Mouse (Mus musculus) hindlimb bud, embryonic 11.5 days (tissue): ENCODE data around the gene Prkca.

Experiments
- DNase-seq: peaks from one replicate; pipeline ENCODE4 v3.0.0-alpha.2; 2012; ENCODE audit warnings: low read depth, low spot score; ENCODE audit errors: extremely low spot score

Prkca gene

DNA sequence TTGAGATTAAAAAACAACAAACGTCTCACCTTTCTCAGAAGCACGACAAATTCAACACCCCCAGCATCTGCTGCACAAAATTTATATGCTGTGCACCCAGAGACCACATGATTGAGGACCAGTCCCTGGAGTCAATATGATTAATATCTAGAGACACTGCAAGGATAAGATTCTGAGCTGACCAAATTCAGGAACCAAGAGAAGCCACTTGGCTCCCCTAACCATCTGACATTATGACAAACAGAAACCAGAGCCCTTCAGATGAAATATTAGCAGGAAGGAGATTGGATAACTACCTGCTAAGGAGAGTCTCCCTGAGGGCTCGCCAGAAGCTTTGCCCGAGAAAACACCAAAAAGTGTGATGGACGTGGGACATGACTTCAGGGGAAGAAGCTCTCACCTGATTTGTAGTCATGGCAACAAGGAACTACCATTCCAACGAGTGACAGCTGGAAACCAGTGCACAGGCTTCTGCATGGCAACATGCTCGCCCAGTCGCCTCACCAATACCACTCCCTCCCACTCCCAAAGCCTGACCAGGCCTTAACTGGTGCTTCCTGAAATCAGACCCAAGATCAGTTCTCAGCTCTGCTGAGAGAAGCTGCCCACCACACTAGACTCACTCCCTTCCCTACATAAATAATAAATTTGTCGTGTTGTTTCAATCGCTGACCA is 106.8 kb downstream of the Prkca start:
- no peak for DNase-seq

DNA sequence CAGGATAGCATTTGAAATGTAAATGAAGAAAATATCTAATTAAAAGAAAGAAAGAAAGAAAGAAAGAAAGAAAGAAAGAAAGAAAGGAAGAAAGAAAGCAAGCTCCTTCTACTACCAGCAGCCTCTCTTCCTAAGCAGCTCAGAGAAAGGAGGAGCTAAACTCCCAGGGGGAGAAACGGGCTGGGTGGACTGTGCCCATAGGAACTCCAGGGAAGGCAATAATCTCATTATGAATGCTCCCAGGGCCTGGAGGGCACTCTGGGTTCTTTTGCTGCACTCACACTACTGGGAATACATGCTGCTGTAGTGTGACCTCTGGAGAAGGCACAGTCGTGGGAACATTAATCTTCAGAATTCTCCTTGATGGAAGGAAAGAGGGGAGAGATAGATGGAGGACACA is 107.5 kb downstream of the Prkca start:
- no peak for DNase-seq

DNA sequence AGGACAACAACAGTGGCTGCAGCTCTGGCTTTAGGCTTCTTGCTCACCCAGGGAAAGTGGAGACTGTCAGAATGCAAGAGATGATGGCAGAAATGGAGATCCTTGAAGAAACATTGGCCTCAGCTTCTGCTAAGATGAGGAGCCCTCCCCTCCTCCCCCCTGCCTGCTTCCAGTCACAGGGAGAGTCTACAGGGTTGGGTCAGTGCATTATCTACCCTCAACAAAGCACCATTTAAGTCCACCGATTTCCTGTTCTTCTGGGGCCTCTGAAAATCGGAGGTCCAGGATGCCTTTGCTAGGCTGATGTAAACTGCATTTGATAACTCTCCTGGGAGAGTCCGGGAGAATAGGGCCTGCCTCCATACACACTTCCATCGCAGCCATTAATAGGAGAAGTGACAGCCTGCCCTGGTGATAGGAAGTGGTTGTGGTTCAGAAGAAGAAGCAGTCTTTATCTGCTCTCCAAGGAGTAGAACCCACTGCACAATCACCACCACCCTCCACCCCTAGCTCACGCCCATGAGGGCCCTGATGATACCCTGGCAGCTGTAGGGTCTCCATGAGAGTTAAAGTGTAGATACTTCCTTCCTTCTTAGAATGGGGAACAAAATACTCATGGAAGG is 108.5 kb downstream of the Prkca start:
- no peak for DNase-seq

DNA sequence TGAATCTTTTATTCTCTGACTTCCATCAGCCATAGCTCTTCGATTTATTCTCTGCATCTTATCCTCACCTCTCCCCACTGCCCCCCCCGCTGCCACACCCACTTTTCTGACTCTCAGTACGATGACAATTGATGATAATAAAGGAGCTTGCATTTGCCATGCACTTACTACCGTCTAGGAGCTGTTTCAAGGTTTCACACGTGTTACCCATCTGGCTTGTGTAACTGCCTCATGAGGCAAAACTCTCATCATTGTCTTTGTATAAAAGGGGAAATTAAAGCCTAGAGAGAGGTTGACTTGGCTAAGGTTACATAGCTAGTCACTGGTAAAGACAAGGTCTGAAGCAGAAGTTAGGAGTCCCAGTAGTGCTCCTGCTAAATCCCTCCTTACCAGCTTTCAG is 110.7 kb downstream of the Prkca start:
- DNase-seq, result no peak

DNA sequence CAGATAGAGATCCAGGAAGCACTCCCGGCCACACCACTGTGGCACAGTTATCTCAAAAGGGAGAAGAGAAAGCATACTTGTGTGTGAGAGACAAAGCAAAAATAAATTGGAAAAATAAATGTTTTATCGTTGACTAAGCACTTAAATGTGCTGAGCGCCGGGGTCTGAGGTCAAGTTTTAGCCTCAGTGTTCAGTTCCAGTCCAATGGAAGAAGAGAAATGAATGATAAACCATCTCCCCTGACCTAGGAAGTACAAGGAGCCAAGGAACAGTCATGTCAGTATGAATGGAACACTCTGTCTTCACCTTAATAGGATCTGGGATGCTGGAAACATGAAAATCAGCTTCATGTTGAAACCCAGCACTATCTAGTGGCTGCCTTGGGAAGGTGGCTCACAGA is 113.6 kb downstream of the Prkca start:
- no peak for DNase-seq

DNA sequence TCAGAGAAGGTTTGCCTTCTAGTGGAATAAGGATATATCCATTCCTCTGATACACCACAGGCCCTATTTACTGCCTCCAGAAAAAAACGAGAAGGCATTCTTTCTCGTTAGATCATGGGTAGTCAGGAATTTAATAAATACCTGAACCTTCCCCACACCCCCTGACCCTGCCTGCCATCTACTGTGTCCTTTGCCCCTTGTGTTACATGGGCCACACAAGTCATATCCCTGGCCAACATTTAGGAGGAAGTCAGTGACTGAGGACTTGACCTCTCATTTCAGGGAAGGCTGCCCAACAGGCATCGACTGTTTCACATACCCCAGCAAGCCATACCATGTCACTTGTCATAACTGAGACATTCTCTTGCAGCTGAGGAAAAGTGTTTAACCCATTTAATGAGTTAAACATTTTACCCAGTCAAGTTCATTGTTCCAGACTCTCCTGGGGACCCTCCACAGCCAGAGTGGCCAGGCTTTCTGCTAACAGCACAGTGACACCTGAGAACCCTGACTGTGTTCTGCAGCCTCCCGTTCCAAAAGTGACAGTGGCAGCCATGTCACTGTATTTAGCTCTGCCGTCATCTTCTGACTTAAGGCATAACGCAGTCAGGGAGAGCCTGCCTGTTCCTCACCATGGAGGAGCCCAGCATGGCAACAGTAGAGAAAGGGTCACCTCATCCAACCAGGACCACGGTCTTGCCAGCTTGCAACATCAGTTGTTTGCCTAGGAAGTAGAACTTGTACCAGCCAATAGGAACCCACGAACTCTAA is 114.4 kb downstream of the Prkca start:
- no peak for DNase-seq

DNA sequence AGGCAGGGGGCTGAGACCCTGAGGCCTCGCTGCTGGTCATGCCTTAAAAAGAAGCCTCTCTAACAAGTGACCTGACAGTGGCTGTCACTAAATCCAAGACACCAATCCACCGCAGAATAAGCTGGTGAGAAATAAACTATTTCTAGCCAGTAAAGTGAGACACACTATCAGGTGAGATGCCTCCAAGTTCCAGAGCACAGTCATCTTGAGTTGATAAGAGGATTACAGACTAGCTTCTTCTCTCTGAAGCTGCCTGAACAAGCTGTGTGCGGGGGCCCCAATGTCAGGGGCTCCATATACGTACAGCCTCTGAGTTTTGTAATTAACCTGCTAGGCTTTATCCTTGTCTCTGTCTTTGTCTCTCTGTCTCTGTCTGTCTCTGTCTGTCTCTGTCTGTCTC is 115.2 kb downstream of the Prkca start:
- DNase-seq, result no peak

DNA sequence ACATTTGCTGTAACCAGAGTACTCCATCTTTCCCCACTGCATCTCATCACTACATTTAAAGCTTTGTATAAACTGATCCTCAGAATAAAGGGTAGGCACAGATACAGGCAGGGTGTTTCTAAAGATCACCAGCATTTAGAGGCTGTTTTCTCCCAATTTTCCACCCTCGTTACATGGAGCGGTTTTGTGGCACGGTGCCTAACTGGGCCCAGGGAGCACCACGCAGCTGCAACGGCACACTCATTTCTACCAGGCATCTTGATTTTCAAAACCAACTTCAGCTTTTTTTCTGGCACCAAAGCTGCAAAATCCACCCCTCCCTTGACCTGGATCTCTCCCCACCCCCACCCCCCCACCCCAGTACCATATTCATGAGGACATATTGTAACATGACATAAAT is 117.5 kb downstream of the Prkca start:
- no peak for DNase-seq

DNA sequence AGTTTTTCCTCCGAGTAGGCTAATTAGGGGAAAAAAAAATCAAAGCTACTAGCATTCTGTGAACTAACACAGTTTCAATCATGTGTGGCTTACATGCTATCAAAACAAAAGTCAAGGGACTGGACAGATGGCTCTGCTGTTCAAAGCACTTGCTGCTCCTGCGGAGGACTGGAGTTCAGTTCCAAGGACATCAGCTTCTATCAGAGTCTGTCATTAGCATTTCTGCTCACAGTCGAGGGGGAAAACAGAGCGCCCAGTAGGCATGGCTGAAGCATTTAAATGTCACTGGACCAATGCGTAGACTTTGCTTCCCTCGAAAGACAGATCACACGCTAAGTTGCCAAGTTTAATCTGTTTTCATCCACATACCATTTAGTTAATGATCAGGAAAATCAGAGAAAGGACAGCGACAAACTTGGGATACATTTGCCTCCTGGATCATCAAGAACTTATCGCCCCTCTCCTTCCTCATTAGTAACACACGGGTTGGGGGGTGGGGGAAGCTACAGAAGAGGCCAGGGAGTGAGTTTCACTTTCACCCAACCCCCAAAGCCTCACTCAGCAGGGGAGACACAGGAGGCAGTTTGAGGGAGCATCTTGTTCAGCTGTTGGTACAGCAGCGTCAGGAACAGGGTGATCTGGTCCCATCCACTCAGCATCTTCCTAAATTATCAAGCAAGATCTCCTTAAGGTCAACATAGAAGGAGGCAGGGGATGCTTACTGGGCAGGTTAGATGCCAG is 119.3 kb downstream of the Prkca start:
- no peak for DNase-seq

DNA sequence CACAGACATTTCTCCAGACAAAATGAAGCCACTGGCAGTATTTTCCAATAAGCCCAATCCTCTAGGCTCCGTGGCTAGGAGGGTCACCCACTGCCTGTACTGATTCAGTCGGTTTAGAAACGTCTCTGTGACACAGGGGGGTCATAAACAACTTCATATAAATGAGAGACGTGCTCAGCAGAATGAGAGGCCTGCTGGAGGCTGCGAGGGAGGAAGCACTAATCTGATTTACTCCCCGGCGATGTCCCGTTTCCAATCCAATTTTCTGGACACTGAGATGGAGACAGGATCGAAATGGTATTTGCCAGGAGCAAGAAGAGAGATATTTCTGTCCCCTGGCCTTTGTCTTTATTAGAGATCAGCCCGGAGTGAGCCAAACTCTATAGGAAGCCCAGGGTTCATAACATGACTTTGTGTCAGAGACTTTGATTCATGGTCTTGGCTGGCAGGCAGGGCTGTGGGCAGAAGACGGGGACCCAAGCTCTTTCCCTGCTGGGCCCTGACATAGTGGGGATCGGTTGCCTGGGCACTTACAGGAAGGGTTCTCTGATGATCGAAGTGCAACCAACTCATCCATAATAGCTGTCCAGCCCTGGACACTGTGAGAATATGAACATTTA is 120.0 kb downstream of the Prkca start:
- no peak for DNase-seq

DNA sequence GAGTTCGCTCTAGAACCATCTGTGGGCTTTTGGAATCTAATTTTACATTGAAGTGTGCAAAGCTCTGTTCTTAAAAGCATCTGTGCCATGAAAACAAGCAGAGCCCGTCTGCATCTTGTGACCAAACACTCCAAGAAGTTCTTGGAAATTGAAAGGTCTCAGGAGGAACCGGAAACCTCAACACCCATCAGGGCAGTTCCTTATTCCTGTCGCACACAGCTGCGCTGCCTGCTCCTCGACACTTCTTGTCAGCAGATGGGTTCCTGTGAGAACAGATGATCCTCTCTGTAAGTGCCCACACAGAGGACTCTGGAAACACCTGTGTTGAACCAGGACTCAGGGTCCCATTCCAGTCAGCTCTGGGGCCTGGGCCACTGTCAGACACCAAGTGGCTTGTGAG is 120.6 kb downstream of the Prkca start:
- DNase-seq, result no peak

DNA sequence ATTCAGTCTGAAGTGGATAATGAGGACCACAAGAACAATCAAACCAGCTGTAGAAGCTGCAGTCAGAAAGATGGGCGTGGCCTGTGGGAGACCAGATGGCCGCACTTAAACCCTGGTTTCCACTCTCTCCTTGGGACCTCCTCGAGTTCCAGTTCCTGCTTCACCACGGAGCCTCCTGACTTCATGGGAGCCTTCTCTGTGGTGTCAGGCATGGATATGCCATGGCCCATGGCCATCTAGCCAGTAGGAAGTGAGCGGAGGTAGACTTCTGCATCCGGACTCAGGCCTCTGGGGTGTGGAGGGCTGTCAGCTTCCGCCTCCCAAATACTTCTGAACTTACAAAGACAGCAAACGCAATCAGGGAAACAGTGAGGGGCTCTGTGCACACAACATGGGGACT is 121.1 kb downstream of the Prkca start:
- no peak for DNase-seq

DNA sequence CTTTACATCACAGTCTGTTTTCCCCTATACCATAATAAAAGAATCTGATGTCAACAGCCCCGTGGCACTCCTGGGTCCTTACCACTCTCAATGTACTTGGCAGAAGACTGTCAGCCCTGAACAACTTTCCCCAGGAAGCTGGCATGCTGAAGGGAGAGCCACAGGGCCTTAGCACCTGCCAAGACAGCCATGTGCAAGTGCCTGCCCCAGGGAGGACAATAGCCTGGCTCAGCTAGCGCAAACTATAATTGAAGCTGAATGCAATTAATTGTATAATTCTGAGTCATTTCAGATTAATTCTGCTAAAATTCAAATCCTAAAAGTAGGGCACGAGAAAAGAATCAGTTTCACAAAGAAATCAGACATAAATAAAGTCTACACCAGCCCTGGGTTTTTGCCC is 121.7 kb downstream of the Prkca start:
- DNase-seq, result no peak

DNA sequence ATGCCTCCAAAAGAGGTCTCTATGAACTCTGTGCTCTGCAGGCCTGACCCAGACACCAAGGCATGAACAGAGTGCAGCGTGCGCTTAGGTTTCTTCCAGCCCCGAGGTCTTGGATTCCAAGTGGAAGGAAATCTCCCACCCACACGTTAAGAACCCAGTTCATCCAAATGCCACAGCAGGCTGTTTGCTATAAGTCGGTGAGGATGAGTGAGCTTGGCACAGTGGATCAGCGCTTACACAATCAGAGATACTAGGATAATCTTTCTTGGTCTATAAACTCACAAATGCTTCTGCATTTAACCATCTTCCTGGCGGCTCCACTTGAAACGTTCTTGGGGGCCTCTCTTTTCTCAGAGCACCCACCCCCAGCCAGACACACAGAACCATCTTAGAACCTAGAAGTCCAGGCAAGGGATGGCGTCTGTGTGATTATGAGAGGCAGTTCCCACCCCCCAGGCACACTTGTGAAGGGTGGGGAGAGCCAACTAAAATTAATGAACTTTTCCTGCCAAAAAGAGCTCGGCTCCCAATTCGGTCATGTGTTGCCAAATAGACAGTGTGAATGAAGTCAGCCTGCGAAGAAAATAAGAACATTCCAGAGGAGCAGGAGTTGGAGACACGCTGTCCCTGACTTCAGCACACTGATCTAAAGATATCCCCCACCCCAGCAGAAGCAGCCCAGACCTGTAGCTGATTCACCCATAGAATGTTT is 122.4 kb downstream of the Prkca start:
- no peak for DNase-seq

DNA sequence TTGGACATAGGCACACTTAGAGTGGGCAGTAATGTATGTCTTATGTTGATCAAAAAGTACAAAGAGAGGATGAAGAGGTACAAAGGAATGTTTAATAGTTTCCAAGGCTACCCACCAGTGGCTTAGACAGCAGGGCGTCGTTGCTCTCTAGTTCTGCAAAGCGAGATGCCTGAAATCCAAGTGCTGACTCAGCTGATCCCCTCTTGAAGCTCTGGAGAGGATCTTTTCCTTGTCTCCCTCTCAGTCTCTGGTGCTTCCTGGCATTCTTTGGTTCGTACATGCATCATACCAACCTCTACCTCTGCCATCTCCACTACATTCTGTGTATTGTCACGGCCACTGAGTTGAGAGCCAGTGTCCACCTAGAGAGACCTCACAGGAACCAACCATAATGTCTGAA is 123.1 kb downstream of the Prkca start:
- DNase-seq, result no peak

DNA sequence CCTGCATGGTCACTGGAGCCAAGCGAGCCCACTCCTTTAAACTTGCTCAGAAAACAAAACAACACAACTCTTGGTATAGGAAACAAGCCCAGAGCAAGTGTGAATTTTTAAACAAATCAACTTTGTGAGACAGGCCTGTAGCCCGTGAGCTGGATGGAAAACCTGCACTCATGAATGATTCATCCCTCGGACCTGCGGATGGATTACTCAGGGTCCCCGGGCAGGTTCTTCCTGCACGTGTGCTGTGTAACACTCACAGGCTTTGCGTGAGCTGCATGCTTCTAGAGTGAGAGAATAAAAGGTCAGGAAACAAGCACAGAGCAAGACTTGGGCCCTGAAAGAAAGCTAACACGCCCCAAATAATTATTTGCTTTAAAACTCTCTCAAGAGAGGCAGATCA is 126.7 kb downstream of the Prkca start:
- no peak for DNase-seq

DNA sequence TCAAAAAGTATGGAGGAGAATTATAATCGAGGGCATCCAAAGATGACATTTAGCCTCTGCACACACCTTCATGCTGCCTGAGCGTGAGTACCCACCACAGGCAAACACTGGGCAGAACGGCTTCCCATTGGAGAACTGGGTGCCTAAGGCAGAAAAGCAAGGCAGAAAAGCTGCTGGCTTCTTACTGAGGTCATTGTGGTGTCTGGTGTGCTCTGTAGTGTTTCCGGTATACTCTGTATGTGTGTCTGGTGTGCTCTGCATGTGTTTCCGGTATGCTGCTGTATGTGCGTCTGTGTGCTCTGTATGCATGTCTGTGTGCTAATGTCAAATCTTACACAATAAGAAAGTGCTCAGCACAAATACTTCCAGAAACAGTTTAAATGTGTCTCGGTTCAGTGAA is 127.7 kb downstream of the Prkca start:
- no peak for DNase-seq

DNA sequence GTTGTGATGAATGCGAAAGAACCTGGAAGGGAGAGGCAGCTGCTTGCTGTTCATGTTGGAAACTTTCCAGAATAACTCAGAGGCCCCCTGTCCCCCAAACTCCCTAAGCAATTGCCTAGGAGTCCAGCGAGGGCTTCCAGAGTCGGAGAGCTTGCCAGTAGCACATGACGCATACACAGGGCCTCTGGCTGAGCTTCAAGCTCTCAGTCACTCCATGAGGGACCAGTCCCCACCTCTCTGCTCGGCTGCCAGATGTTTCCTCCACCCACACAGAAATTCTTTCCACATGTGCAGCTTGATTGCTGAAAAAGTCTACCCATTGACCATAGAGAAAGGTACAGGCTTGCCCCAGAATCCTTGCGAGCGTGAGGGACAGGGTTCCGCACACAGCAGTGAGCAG is 128.3 kb downstream of the Prkca start:
- no peak for DNase-seq

DNA sequence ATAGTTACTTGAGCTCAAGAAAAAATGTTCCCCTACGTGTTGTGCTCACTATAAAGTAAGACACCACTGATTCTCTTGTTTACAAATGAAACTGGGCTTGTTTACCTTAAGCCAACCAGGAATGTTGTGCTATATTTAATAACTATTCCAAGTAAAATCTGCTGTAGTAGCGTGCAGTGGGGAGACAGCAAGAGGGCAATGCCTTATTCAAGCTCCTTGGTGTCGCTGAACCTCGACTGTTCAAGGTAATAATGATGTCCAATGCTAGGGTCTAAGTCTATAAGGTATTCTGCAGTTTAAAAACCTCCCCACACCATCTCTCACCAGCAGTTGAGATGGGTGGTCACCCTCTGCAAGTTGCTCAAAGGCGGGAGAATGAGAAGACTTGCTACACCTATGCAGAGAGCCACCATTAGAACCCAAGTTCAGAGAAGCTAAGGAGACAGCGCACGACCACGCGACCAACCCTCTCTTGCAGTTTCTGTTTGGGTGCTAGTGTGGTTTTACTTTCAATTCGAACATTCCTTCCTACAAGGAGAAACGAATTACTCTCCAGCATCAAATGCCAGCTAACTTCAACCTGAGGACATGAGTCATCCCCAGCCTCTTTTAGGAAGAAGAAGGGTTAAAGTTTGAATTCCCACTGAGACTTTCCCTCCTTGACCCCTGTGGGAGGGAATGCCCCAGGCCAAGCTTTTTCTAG is 129.1 kb downstream of the Prkca start:
- no peak for DNase-seq

DNA sequence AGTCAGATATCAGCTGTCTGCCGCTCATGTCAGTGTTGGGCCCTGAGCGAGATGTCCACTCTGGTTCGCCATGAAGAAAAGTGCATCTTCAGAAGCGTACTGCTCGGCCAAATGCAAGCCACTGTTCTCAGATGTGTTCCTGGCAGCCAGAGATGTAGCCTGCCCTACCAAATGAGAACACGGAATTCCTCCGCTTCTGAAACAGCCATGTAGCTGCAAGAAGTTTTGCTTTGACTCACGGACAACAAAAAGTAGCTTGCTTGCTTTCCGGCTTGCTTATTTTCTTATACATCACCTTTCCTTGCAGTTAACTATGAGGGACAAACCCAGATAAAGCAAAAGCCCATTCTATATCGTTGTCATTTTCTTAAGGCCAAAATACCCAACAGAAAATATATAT is 129.9 kb downstream of the Prkca start:
- no peak for DNase-seq
